Mouse (Mus musculus) testis, adult 2 months (tissue): ENCODE results near the gene Xylb. TPM values are rescaled to one million over a fixed set of nuclear protein-coding genes. Genes with fewer than 3 reads are reported as not detected.

Experiments
- H3K27ac ChIP-seq: fragments of 200-500 bp; 2 replicates; pipeline ENCODE4 v1.5.1; 2012; ENCODE audit warnings: low read depth, low read length; ENCODE audit not compliant: control insufficient read depth, insufficient read depth
- H3K27me3 ChIP-seq: fragments of 200-500 bp; 2 replicates; pipeline ENCODE4 v1.6.1; 2012; ENCODE audit warnings: mild to moderate bottlenecking, low read length, moderate library complexity; ENCODE audit not compliant: control insufficient read depth, insufficient read depth
- H3K36me3 ChIP-seq: fragments of 200-500 bp; 2 replicates; pipeline ENCODE4 v1.6.1; 2012; ENCODE audit warnings: mild to moderate bottlenecking, low read length; ENCODE audit not compliant: control insufficient read depth, insufficient read depth
- H3K4me1 ChIP-seq: fragments of 200-500 bp; 2 replicates; pipeline ENCODE4 v1.6.1; 2012; ENCODE audit warnings: low read length; ENCODE audit not compliant: control insufficient read depth, insufficient read depth
- H3K4me3 ChIP-seq: fragments of 200-500 bp; 2 replicates; pipeline ENCODE4 v1.5.1; 2012; ENCODE audit warnings: low read depth, mild to moderate bottlenecking, low read length, moderate library complexity, mixed read lengths; ENCODE audit not compliant: control insufficient read depth
- CTCF ChIP-seq: fragments of 200-500 bp; IDR thresholded peaks from 2 replicates; pipeline ENCODE4 v1.5.1; 2012; ENCODE audit warnings: low read depth, mild to moderate bottlenecking, inconsistent platforms, low read length, moderate library complexity; ENCODE audit not compliant: control insufficient read depth, insufficient read depth, insufficient replicate concordance
- POLR2A ChIP-seq: fragments of 200-500 bp; IDR thresholded peaks from 2 replicates; pipeline ENCODE4 v1.6.1; 2012; ENCODE audit warnings: low read depth, mild to moderate bottlenecking, inconsistent platforms, low read length, moderate library complexity; ENCODE audit not compliant: control insufficient read depth
- polyA plus RNA-seq: library from polyadenylated mRNA; depleted of rRNA; stranded (reverse); fragments of >200 nt; gene quantifications from 2 replicates; pipeline ENCODE4 v1.2.3, GENCODE M21; 2012

Xylb gene
- polyA plus RNA-seq, 1 experiment, result 6.9 TPM

DNA sequence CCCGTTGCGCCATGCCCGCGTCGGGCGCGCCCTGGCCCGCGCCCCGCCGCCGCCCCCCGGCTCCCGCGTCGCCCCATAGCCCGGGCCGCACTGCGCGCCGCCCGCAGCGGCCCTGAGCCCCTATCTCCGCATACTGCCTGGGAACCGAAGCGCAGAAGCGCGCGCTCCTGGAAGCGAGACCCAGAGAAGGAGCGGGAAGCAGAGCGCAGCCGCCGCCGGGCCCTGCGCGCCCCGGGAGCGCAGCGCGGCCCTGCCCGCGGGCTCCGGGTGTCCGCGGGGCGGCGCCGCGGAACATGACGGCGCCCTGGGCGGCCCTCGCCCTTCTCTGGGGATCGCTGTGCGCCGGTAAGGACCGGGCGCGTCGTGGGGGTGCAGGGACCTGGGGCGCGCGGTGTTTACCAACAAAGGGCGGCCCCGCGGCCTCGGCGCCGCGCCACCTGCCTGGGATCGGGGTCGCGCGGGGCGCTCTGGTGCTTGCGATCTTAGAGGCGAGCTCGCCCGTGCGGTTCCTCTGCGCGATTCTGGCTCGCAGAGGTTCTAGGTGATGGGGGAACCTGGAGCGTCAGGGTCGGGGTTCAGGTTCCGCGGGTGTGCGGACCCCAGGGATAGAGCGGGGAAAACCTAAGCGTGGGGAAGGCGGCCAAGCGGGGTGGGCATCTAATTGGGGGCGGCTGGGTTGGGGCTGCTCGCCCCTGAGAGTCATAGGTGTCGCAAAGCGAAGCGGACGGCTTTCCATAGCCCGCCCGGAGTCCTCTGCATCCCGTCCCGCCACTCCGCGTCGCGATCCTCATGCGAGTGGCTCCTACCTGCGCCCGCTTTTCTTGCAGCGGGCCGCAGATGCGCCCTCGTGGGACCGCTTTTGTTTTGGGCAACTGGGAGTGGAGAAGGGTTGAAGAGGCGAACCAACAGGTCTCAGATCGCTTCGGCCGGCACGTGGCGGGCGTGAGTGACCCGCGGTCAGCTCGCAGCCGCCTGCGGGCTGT, 45.4 kb downstream of the Xylb start:
- H3K4me1 ChIP-seq, result peaks cover 13% of the 10 kb centered on the region
- peak overlapping the region; percentile 73 for H3K27ac ChIP-seq
- TF ChIP-seq CTCF (no peak), POLR2A (no peak)
- H3K27me3 ChIP-seq, result no peaks in the 10 kb centered on the region
- H3K4me3 ChIP-seq, result peak overlapping the region; percentile 78
- no peaks in the 10 kb centered on the region for H3K36me3 ChIP-seq

DNA sequence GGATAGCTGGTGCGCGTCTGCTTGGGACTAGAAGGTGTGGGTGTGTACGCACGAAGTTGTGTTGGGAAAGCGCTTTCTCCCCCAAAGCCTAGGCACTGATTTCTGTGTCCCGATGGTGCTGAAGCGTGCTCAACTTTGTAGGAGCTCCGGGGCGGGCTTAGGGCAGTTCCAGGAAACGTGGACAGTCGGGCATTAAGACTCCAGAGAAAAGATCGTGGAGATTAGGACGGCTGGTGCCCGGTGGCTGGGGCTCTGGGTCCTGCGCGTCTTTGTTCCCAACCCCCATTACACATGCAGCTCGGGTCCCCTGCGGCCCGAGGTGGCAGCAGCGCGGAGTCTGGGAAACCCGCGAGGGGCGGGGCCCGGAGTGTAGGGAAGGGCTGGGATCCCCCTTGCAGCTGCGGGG, 46.1 kb downstream of the Xylb start:
- H3K4me1 ChIP-seq, result peaks cover 13% of the 10 kb centered on the region
- H3K27ac ChIP-seq, result no peak overlapping the region
- TF ChIP-seq POLR2A (no peak), CTCF (no peak)

DNA sequence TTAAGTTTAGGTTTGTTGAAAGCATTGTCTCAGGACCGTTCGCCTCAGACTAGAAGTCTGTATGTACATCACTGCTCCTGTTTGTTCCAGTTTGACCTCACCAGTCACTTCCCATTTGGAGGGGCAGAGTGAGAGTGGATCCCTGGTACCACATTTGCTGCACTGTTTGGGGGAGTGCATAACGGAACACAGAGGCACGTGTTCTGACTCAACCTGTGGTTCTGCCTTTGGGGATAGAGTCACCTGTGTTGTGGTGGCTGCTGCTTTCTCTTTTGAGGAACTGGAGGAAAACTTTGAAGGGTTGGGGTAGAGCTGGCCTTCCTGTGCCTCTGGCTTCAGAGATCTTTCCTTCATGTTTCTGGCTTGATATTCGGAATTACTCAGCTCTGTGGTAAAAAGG, 46.9 kb downstream of the Xylb start:
- Histone ChIP-seq H3K27me3 (no peaks in the 10 kb centered on the region), H3K4me1 (peaks cover 13% of the 10 kb centered on the region), H3K27ac (no peak overlapping the region), H3K4me3 (no peak overlapping the region), H3K36me3 (no peaks in the 10 kb centered on the region)
- no peak for TF ChIP-seq POLR2A
- no peak for TF ChIP-seq CTCF

More for the DNA sequence above, 46.1 kb downstream of the Xylb start:
- H3K27me3 ChIP-seq, result no peaks in the 10 kb centered on the region
- no peaks in the 10 kb centered on the region for H3K36me3 ChIP-seq
- H3K4me3 ChIP-seq, result peak overlapping the region; percentile 78

DNA sequence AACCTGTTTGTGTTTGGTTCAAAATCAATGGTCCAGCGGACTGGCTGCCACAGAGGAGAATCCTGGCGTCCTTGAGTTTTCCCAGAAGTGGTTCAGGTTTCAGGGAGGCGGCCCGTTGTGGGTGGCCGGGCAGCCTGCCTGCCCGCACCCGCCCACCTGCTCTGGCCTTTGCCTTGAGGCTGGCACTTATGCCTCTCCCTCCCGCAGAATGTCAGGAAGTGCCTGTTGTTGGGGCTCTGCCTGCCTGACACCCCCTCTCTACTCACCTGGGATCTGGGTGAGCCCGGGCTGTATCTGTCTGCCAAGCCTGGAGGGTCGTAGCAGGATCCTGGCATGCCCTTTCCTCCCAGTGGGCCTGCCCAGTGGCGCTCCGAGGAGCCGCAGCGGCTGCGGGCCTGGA, 50.7 kb downstream of the Xylb start:
- no peak overlapping the region for H3K27ac ChIP-seq
- H3K4me1 ChIP-seq, result peaks cover 10% of the 10 kb centered on the region
- TF ChIP-seq POLR2A (no peak), CTCF (no peak)
- H3K4me3 ChIP-seq, result no peak overlapping the region
- no peaks in the 10 kb centered on the region for H3K36me3 ChIP-seq
- H3K27me3 ChIP-seq, result no peaks in the 10 kb centered on the region

DNA sequence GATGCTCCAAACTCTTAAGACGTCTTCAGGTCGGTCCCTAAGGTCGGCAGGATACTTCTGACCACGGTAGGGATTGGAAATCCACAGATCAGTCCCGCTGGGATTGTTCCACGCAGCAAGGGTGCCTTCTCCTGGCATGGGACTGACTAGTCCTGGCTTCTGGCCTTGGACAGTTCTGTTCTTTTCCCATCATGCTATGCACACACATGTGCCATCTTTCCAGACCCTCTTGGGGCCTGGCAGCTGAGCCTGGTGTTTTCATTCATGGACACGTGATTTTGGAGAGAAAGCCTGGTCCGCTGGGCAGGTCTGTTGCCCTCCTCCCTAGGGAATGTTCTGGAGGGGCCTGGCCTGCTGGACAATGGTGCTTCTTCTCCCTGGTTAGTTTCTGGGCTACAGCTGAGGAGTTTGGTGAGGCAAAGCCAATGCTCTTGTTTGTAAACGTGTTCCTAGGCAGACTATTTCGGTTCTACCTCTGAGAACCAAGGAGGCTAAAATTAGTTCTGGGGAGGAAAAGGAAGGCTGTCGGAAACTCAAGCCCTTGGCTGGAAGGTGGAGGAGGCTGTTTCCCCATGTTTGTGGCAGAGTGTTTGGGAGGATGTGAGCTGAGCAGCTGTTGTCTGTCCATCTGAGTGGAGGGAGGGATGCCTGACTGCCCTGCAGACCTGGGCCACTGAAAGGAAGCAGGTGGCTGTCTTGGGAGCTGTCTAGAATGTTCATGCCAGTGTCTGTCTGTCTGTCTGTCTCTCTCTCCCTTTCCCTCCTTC, 51.9 kb downstream of the Xylb start:
- Histone ChIP-seq H3K27me3 (no peaks in the 10 kb centered on the region), H3K4me3 (no peak overlapping the region), H3K4me1 (no peaks in the 10 kb centered on the region; the same call in 1 of the 2 replicates), H3K27ac (no peak overlapping the region), H3K36me3 (no peaks in the 10 kb centered on the region)
- TF ChIP-seq CTCF (no peak), POLR2A (no peak)

GRCm38 (mm10) chr9:119409864-119410263, 52.7 kb downstream of the Xylb start:
- no peak for TF ChIP-seq POLR2A
- no peak for TF ChIP-seq CTCF
- Histone ChIP-seq H3K4me3 (no peak overlapping the region), H3K27me3 (no peaks in the 10 kb centered on the region), H3K36me3 (no peaks in the 10 kb centered on the region), H3K27ac (no peak overlapping the region), H3K4me1 (no peaks in the 10 kb centered on the region; the same call in 1 of the 2 replicates)

GRCm38 (mm10) chr9:119418025-119418424, 60.8 kb downstream of the Xylb start:
- no peak overlapping the region for H3K27ac ChIP-seq
- peak overlapping the region; percentile 73 for H3K4me3 ChIP-seq
- H3K27me3 ChIP-seq, result no peaks in the 10 kb centered on the region
- no peaks in the 10 kb centered on the region for H3K36me3 ChIP-seq
- H3K4me1 ChIP-seq, result peaks cover 6% of the 10 kb centered on the region
- TF ChIP-seq POLR2A (no peak), CTCF (no peak)

DNA sequence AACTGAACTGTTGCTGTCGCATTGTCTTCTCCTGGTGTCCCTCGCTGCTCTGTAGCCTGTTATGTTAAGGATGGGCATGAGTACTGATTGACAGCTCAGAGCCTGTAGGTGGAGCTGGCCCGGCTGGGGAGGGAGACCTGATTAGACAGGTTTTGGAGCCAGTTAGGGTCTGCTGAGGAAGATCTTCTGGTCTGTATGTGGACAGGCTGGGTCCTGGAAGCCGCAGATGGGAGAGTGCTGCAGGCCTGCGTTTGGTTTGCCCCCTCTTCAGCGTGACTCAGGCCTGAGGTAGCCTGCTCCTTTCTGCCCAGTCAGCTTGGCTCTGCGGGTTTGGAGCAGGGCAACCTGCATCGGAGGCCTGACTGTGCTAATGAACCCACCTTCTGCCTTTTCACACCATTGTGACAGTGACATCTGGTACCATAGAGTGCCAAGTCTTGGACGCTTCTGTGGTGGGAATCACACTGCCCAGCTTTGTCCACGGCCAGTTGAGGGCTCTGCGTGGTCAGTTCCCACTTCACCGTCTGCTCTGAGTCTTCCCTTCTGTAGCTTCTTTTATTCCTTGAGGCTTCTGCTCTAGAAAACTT, 62.8 kb downstream of the Xylb start:
- Histone ChIP-seq H3K36me3 (no peaks in the 10 kb centered on the region), H3K27me3 (no peaks in the 10 kb centered on the region), H3K4me1 (peaks cover 6% of the 10 kb centered on the region), H3K27ac (no peak overlapping the region), H3K4me3 (no peak overlapping the region)
- TF ChIP-seq POLR2A, result no peak
- TF ChIP-seq CTCF, result no peak
